Mouse (Mus musculus) spleen, adult 2 months (tissue): ENCODE results near the gene Kalrn.

Experiments used
- CTCF ChIP-seq: fragments of 200-500 bp; IDR thresholded peaks from 2 replicates; pipeline ENCODE4 v1.5.1; 2011; ENCODE audit warnings: mild to moderate bottlenecking, inconsistent platforms; ENCODE audit not compliant: insufficient read depth, insufficient read length, insufficient replicate concordance; ENCODE audit errors: extremely low read depth
- POLR2A ChIP-seq: fragments of 200-500 bp; IDR thresholded peaks from 2 replicates; pipeline ENCODE4 v1.6.1; 2011; ENCODE audit warnings: low read depth, low read length, inconsistent platforms

DNA sequence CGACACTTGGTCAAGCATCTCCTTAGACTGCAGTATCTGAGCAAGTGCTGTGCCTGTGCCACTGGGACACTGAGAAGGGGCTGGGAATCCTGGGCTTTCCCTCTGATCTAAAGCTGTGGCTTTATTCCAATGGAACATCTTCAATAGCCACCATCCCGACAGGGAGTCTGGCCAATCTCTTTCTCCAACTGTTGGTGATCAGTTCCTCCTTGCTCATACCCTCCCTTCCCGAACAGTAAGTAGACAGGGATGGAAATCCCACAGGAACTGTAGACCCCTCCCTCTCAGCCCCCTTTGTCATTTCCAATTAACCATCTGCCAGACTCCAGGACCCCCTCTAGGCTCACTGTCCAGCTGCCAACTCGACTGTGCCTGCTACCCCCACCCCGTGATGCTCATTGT, 11.6 kb downstream of the Kalrn start:
- TF ChIP-seq CTCF (no peak), POLR2A (no peak)
